Mouse (Mus musculus) layer of hippocampus, adult 9-10 months (tissue): ENCODE data around the gene Siglece.
A peak's percentile ranks its signal among the peaks of the same experiment; 100 is the strongest.
"Not testable (repeated sequence)": the region's sequence is repeated elsewhere in the genome, so short reads cannot be mapped to it uniquely, and the experiment has no call there.

ENCODE experiments used
- DNase-seq: peaks from one replicate; pipeline ENCODE4 v3.0.0; 2022; ENCODE audit warnings: low spot score

The Siglece gene

GRCm38 (mm10) chr7:43660002-43660401 is at the start of gene Siglece:
Gene Siglece (minus strand): TSS chr7:43660161.
- DNase-seq, result no peak

GRCm38 (mm10) chr7:43690118-43690517 is 30.2 kb upstream of the Siglece start, which contains the start of gene Klk14:
Gene Klk14 (plus strand): TSS chr7:43690418.
- DNase-seq, result no peak

- DNase-seq, result no peak
These were observed 25.1 kb upstream of the Siglece start for GRCm38 (mm10) chr7:43685088-43685487.

- DNase-seq, result not testable (repeated sequence)
These were observed 22.6 kb upstream of the Siglece start for GRCm38 (mm10) chr7:43682511-43682910.

- DNase-seq, result peak; percentile 59
These were observed 21.0 kb upstream of the Siglece start for GRCm38 (mm10) chr7:43680960-43681359.

GRCm38 (mm10) chr7:43678517-43678916 is 18.6 kb upstream of the Siglece start:
- no peak for DNase-seq

GRCm38 (mm10) chr7:43675091-43675490 is 15.1 kb upstream of the Siglece start:
- DNase-seq, result no peak

GRCm38 (mm10) chr7:43672581-43673260 is 12.8 kb upstream of the Siglece start:
- DNase-seq, result no peak

GRCm38 (mm10) chr7:43671809-43672580 is 12.0 kb upstream of the Siglece start, which contains the start of gene Ctu1:
Gene Ctu1 (plus strand): TSS chr7:43672016.
- peak; percentile 96 for DNase-seq

GRCm38 (mm10) chr7:43671064-43671808 is 11.3 kb upstream of the Siglece start:
- DNase-seq, result no peak

- DNase-seq, result no peak
These were observed 8.6 kb upstream of the Siglece start for GRCm38 (mm10) chr7:43668582-43668981.

- DNase-seq, result not testable (repeated sequence)
These were observed 7.3 kb upstream of the Siglece start for GRCm38 (mm10) chr7:43667221-43667620.

- DNase-seq, result no peak
These were observed 2.8 kb upstream of the Siglece start for GRCm38 (mm10) chr7:43662804-43663203.

- no peak for DNase-seq
These were observed 3.7 kb downstream of the Siglece start for GRCm38 (mm10) chr7:43656232-43656631.

- DNase-seq, result no peak
These were observed 5.4 kb downstream of the Siglece start for GRCm38 (mm10) chr7:43654519-43654918.

- no peak for DNase-seq
These were observed 7.3 kb downstream of the Siglece start for GRCm38 (mm10) chr7:43652683-43653082.

- no peak for DNase-seq
These were observed 16.8 kb downstream of the Siglece start for GRCm38 (mm10) chr7:43643046-43643652.

GRCm38 (mm10) chr7:43642587-43642986 is 17.4 kb downstream of the Siglece start:
- DNase-seq, result no peak

- DNase-seq, result no peak
These were observed 22.8 kb downstream of the Siglece start for GRCm38 (mm10) chr7:43637118-43637517.

GRCm38 (mm10) chr7:43636194-43636593 is 23.8 kb downstream of the Siglece start:
- DNase-seq, result no peak

- no peak for DNase-seq
These were observed 25.5 kb downstream of the Siglece start, which contains the start of gene Ceacam18 for GRCm38 (mm10) chr7:43634500-43634899. Gene Ceacam18 (plus strand): TSS chr7:43634707.

GRCm38 (mm10) chr7:43633940-43634339 is 26.0 kb downstream of the Siglece start:
- no peak for DNase-seq
